Mouse (Mus musculus) B cell, adult 67 days (primary cell): ENCODE data around the gene Fads6. TPM values are rescaled to one million over a fixed set of nuclear protein-coding genes. Genes with fewer than 3 reads are reported as not detected.

ENCODE experiments used
- total RNA-seq, 2 experiments: library from RNA; stranded (reverse); gene quantifications; 4 replicates each; pipeline ENCODE4 v1.2.4; 2023

Fads6 gene
- total RNA-seq, result under 1 TPM in 1 of 2 experiments, not detected in 1; 0.33 TPM

DNA sequence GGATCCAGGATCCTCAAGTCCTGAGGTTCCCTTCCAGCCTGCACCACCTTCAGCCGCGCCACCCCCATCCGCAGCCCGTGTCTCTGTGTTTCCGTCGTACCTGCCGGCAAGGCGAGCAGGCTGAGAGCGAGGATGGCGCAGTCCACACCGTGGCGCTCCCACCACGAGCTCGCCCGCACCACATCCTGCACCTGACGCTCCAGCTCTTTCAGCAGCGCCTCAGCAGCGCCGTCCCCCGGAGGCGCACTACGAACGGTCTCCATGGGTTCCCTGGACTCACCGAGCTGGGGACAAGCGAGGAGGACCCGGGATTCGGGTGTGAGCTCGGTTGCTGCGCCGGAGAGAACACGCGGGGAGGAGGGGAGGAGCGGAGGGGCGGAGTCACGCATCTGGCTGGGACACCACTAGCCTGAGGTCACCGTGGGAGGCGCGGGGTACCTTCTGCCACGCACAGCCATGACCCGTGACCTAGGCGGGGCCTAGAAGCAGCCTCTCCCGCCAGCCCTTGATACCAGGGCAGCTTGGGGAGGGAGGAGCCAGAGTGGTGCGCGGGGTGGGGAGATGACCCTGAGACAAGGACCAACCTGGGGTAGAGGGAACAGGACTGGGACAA, at the start of gene Fads6:
Gene Fads6 (minus strand): TSS at position 450 of the 613 bp plus-strand sequence.

DNA sequence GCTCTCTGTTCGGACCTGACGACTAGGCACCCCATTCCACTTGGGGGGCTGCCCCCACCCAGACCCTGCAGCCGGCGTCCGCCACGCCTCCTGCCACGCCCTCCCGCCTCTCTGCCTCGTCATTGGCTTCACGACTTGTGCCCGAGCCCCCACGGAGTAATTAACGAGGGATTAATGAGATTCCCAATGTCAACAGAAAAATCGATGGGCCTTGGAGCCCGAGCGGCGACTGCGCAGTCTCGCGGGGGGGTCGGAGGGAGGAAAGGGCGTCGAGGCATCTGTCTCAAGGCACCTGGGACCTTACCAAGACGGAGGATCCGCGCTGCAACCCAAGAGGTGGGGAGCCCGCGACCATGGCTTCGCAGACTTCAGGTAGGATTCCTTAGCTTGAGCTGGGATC, 37.1 kb upstream of the Fads6 start, which contains the start of gene Otop3:
Gene Otop3 (plus strand): TSS at position 201 of the 400 bp plus-strand sequence.

DNA sequence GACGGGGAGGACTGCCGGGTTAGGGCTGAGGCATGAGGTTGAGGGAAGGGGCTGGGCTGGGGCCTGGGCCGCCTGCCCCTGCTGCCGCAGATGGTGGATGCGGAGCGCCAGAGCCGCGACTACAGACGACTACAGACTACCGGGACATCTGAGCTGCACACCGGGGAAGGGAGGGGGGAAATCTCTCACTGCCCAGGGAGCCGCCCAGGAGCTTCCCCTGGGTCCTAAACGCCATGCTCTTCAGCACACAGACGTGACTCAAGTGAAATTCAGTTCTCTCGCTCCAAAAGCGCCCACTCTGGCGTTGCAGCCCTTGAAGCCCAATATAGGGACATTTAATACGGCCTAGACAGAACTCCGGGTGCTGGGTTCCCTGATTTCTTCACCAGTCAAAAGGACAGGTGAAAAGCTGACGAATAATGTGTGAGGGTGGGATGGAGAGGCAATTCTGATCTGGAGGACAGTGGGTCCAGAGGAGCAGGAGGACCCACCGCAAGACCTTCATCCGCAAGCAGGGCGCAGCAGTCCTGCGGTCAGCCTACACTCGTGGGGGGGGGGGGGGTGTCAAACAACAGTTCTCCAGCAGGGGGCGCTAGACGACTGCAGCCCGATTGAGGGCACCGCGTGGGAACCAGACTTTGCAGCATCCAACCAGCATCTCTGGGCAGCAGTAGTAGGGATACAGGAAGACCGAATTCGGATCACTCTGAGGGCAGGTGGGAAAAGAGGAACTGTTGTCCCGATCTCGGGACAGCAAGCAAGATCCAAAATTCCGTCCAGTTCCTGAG, 24.6 kb upstream of the Fads6 start, which contains the start of gene Ush1g:
Gene Ush1g (minus strand): TSS at position 136 of the 788 bp plus-strand sequence.

DNA sequence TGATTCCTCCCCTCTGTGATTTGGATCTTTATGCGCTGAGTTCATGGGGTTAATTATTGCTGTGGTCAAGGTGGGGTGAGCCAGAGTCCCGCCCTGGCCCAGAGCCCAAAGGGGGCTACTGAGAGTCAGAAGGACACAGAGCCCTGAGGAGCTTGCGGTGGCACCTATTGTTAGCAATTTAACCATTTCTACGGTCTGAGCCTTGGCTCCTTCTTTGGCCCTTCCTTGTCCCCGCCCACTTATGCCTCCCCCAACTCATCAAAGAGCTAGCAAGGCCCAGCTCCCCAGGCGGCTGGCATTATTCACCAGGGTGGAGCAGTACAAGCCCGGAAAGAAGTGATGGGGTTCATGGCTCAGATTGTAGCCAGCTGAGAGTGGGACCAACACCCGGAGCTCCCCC, 9.4 kb upstream of the Fads6 start, which contains the start of gene Otop2:
Gene Otop2 (plus strand): TSS at position 301 of the 400 bp plus-strand sequence.

DNA sequence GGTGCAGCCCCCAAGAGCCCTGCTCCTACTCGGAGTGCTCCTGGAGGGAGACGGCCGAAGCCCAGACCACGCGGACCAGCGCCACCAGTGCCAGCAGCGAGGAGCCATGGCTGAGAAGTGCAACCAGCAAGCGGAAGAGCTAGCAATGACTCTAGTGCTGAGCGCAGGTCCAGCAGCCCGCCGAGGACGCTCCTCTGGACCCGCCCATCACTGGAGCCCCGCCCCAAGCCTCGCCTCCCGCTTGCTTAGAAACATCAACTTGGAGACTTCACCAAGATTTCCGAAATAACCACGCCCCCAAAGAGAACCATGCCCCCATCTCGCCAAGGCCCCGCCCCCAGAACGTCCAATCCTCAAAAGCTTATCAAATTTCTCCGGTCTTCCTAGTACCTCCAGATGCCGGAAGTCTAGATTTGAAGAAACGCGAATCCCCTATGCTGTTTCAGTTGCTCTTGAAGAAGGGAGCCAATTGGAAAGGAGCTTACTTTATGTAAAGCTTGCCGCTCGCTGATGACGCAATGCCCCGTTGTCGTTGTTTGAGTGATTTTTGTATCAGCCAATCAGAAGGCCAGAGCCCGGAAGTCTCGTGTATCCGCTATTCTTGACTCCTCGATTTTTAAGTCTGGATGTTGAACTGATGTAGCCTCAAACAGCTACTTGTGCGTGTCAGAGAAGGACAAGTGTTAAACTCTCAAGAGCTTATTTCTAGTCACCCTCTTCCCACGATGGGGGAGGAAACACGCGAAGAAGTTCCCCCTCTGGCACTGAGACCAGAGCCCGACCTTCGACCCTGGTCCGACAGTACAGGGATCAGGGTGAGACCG, 20.5 kb downstream of the Fads6 start, which contains the start of gene Fdxr:
Gene Fdxr (minus strand): TSS at position 271 of the 824 bp plus-strand sequence.

DNA sequence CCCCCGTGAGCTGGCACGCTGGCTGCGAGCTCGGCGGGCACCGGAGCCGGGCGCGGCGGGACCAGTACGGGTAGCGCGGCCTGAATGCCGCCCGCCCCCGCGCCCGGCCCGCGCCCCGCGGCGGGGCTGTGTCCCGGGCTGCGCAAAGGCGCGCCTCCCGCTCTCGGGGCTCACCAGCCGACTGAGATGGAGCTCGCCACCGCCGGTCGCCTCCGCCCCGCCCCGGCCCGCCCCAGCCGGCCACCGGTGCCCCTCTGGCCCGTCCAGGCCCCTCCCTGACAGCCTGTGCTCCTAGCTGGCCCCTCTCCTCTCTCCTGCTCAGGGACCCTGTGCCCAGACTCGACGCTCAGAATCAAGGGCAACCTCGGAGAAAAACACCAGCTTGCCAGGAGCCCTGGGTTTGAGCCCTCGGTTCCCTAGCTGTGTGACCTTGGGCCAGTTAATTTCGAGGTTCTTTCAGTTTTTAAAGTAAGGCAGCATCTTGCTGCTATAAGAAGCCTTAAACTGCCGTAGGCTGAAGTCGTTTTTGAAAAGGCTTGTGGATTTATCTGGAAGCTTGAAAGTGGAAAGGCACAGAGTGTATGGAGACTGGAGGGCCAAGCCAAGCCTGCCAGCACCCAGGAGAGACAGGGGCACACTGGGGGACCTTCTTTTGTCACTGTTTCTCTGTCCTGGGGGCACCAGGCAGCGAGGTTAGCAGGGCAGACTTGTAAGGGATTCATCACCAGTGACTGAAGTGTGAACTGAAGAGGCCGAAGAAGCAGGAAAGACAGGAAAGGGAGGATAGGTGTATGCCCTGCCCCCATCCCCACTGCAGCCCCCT, 30.2 kb downstream of the Fads6 start, which contains the start of gene Grin2c:
Gene Grin2c (minus strand): TSS at position 183 of the 823 bp plus-strand sequence.

Other genes starting within 250 kb of the Fads6 start
- not detected for gene Cd300ld3, start 249.3 kb downstream of the Fads6 start, total RNA-seq
- under 1 TPM in 1 of 2 experiments, not detected in 1; 0.67 TPM for gene Cd300e, start 235.5 kb downstream of the Fads6 start, total RNA-seq
- gene Rab37, start 206.2 kb downstream of the Fads6 start, total RNA-seq, result 1 to 10 TPM; 6.3 to 8.4 TPM
- 10 to 100 TPM in 1 of 2 experiments, 1 to 10 TPM in 1; 6.3 to 12.4 TPM for gene Cd300lf, start 163.7 kb downstream of the Fads6 start, total RNA-seq
- 10 to 100 TPM; 83.4 to 90.5 TPM for gene Slc9a3r1, start 134.3 kb downstream of the Fads6 start, total RNA-seq
- 10 to 100 TPM; 11.5 to 20.2 TPM for gene Tmem104, start 110.2 kb downstream of the Fads6 start, total RNA-seq
- 10 to 100 TPM; 17.5 to 21.0 TPM for gene Nat9, start 109.8 kb downstream of the Fads6 start, total RNA-seq
- not detected for gene Grin2c, start 30.4 kb downstream of the Fads6 start, total RNA-seq
- 10 to 100 TPM; 21.8 to 23.8 TPM for gene Fdxr, start 20.6 kb downstream of the Fads6 start, total RNA-seq
- not detected for gene Otop2, start 9.5 kb upstream of the Fads6 start, total RNA-seq
- gene Ush1g, start 24.4 kb upstream of the Fads6 start, total RNA-seq, result not detected
- gene Otop3, start 37.1 kb upstream of the Fads6 start, total RNA-seq, result not detected
- gene Hid1, start 70.1 kb upstream of the Fads6 start, total RNA-seq, result under 1 TPM; 0.49 to 0.71 TPM
- not detected for gene Cdr2l, start 84.3 kb upstream of the Fads6 start, total RNA-seq
- 10 to 100 TPM; 45.7 to 47.3 TPM for gene Mrpl58, start 106.1 kb upstream of the Fads6 start, total RNA-seq
- gene Atp5h, start 122.3 kb upstream of the Fads6 start, total RNA-seq, result 100 to 1,000 TPM; 178 to 191 TPM
- gene Kctd2, start 122.5 kb upstream of the Fads6 start, total RNA-seq, result 10 to 100 TPM; 45.6 to 46.5 TPM
- gene Trim80, start 142.9 kb upstream of the Fads6 start, total RNA-seq, result not detected
- not detected for gene Slc16a5, start 164.8 kb upstream of the Fads6 start, total RNA-seq
- 10 to 100 TPM; 12.8 to 17.2 TPM for gene Armc7, start 178.0 kb upstream of the Fads6 start, total RNA-seq
- 10 to 100 TPM; 80.8 to 91.6 TPM for gene Nt5c, start 194.2 kb upstream of the Fads6 start, total RNA-seq
- gene Jpt1, start 216.7 kb upstream of the Fads6 start, total RNA-seq, result 100 to 1,000 TPM; 204 to 206 TPM
- 100 to 1,000 TPM; 259 to 284 TPM for gene Sumo2, start 238.6 kb upstream of the Fads6 start, total RNA-seq